Mouse (Mus musculus): ENCODE results near the gene Itgb1bp1.

GRCm38 (mm10) chr12:21335869-21336268, 49.8 kb upstream of the Itgb1bp1 start:
- TF ChIP-seq CTCF (conservative IDR thresholded peaks at IDR 0.05; ENCODE audit: insufficient read depth, insufficient read length, low read depth, low read length) (no peak), POLR2A (IDR thresholded peaks at IDR 0.05; ENCODE audit: low read depth, low read length) (no peak)
